Mouse (Mus musculus) forebrain, postnatal 0 days (tissue): ENCODE results near the gene Cntfr. TPM values are rescaled to one million over a fixed set of nuclear protein-coding genes. Genes with fewer than 3 reads are reported as not detected.

Source experiments
- ATAC-seq: fragments of 200-750 bp; cut with Nextera tagmentation; 2 replicates; pipeline ENCODE4 v1.8.0; 2017; ENCODE audit warnings: mild to moderate bottlenecking, moderate library complexity
- DNase-seq: peaks from one replicate; pipeline ENCODE4 v3.0.0-alpha.2; 2015
- H3K27ac ChIP-seq: fragments of 300-500 bp; sonication (generic); 2 replicates; pipeline ENCODE4 v1.5.1; 2014; ENCODE audit warnings: low read depth, mild to moderate bottlenecking, antibody characterized with exemption, low read length, moderate library complexity, mixed read lengths
- H3K27me3 ChIP-seq: fragments of 300-500 bp; sonication (generic); 2 replicates; pipeline ENCODE4 v1.6.1; 2014; ENCODE audit warnings: mild to moderate bottlenecking, low read length, mixed read lengths; ENCODE audit not compliant: insufficient read depth
- H3K36me3 ChIP-seq: fragments of 300-500 bp; sonication (generic); 2 replicates; pipeline ENCODE4 v1.6.1; 2014; ENCODE audit warnings: mild to moderate bottlenecking, moderate library complexity; ENCODE audit not compliant: insufficient read depth
- H3K4me1 ChIP-seq: fragments of 300-500 bp; sonication (generic); 2 replicates; pipeline ENCODE4 v1.6.1; 2014; ENCODE audit warnings: antibody characterized with exemption; ENCODE audit not compliant: insufficient read depth
- H3K4me2 ChIP-seq: fragments of 300-500 bp; sonication (generic); 2 replicates; pipeline ENCODE4 v1.6.1; 2014; ENCODE audit warnings: low read depth, mild to moderate bottlenecking, moderate library complexity
- H3K4me3 ChIP-seq: fragments of 300-500 bp; sonication (generic); 2 replicates; pipeline ENCODE4 v1.5.1; 2014; ENCODE audit warnings: low read depth, low read length, mixed read lengths
- H3K9ac ChIP-seq: fragments of 300-500 bp; sonication (generic); 2 replicates; pipeline ENCODE4 v1.6.1; 2014; ENCODE audit warnings: mild to moderate bottlenecking
- H3K9me3 ChIP-seq: fragments of 300-500 bp; sonication (generic); 2 replicates; pipeline ENCODE4 v1.6.1; 2016; ENCODE audit warnings: low read length
- CTCF ChIP-seq: sonication (generic); IDR thresholded peaks from 2 replicates; pipeline ENCODE4 v1.5.1; 2016; ENCODE audit warnings: antibody characterized with exemption, control low read depth, low read depth
- WGBS: fragments of 180-500 bp; shearing (Covaris S2); extraction: QIAGEN DNeasy Blood & Tissue Kit; methylation state at CpG from one replicate; pipeline ENCODE4 v1.1.7; 2014; 5-methylcytosine and 5-hydroxymethylcytosine counted together
- polyA plus RNA-seq: library from polyadenylated mRNA; unstranded; fragments of >200 nt; fragmentation: Nextera tagmentation; extraction: Ambion mirVana; gene quantifications from 2 replicates; pipeline ENCODE4 v1.2.1, GENCODE M21; 2015
- total RNA-seq: library from RNA; depleted of rRNA; stranded (reverse); fragments of >200 nt; gene quantifications from 2 replicates; pipeline ENCODE4 v1.2.3, GENCODE M21; 2014

Gene Cntfr
- total and polyA plus RNA-seq, 2 experiments from 2014 or later: 14.2 to 25.9 TPM

- Histone ChIP-seq H3K4me1 (peaks cover 11% of the 10 kb centered on the region), H3K27me3 (no peaks in the 10 kb centered on the region), H3K27ac (no peak overlapping the region; the same call in 1 of the 2 replicates), H3K36me3 (peaks cover 41% of the 10 kb centered on the region), H3K9me3 (no peaks in the 10 kb centered on the region), H3K9ac (no peak overlapping the region), H3K4me2 (no peak overlapping the region), H3K4me3 (no peak overlapping the region)
- WGBS: 79% methylated on average over 5 of the region's 5 CpGs
- TF ChIP-seq CTCF: peak; percentile 76
- DNase-seq (peak; percentile 63), ATAC-seq (0 out of 2 replicates have a peak, but pooled peaks have one; percentile 38)
Observed at GRCm38 (mm10) chr4:41715596-41715995, 18.7 kb upstream of the Cntfr start.

- ATAC-seq: no peak
Observed at GRCm38 (mm10) chr4:41715082-41715481, 18.2 kb upstream of the Cntfr start.

GRCm38 (mm10) chr4:41714276-41714675, 17.4 kb upstream of the Cntfr start:
- H3K9me3 ChIP-seq: no peaks in the 10 kb centered on the region
- peaks cover 30% of the 10 kb centered on the region for H3K36me3 ChIP-seq
- peak; percentile 91 for TF ChIP-seq CTCF
- WGBS: 10% methylated on average over 8 of the region's 8 CpGs
- peak; percentile 61 for ATAC-seq
- H3K27ac ChIP-seq: no peak overlapping the region; the same call in 1 of the 2 replicates
- H3K4me3 ChIP-seq: peak overlapping the region; percentile 57; the same call in 1 of the 2 replicates
- no peaks in the 10 kb centered on the region for H3K27me3 ChIP-seq
- H3K9ac ChIP-seq: no peak overlapping the region
- H3K4me2 ChIP-seq: peak overlapping the region; percentile 91
- DNase-seq: peak; percentile 88
- peaks cover 11% of the 10 kb centered on the region for H3K4me1 ChIP-seq

More at GRCm38 (mm10) chr4:41715082-41715481, 18.2 kb upstream of the Cntfr start:
- TF ChIP-seq CTCF: no peak
- Histone ChIP-seq H3K27me3 (no peaks in the 10 kb centered on the region), H3K9me3 (no peaks in the 10 kb centered on the region), H3K36me3 (peaks cover 36% of the 10 kb centered on the region), H3K27ac (no peak overlapping the region; the same call in 1 of the 2 replicates), H3K4me2 (no peak overlapping the region), H3K9ac (no peak overlapping the region), H3K4me1 (peaks cover 11% of the 10 kb centered on the region), H3K4me3 (no peak overlapping the region)
- WGBS: 74% methylated on average over 8 of the region's 8 CpGs
- DNase-seq: no peak

GRCm38 (mm10) chr4:41713197-41714067, 16.5 kb upstream of the Cntfr start, which contains the start of gene Rpp25l:
Gene Rpp25l, minus strand, starts transcription at chr4:41713534.
- peak within 1 kb of the TSS; percentile 91 for H3K4me2 ChIP-seq
- peak; percentile 44 for TF ChIP-seq CTCF
- WGBS: under 1% methylated on average over 61 of the region's 61 CpGs
- H3K9me3 ChIP-seq: no peaks in the 10 kb centered on the region
- peaks cover 11% of the 10 kb centered on the region for H3K4me1 ChIP-seq
- DNase-seq: peak; percentile 90
- ATAC-seq: peak; percentile 73
- H3K27me3 ChIP-seq: no peaks in the 10 kb centered on the region
- peaks cover 22% of the 10 kb centered on the region for H3K36me3 ChIP-seq
- H3K27ac ChIP-seq: peak within 1 kb of the TSS; percentile 82
- H3K4me3 ChIP-seq: peak within 1 kb of the TSS; percentile 57
- peak within 1 kb of the TSS; percentile 77 for H3K9ac ChIP-seq

- TF ChIP-seq CTCF: no peak
- Histone ChIP-seq H3K27me3 (no peaks in the 10 kb centered on the region), H3K4me3 (peak overlapping the region; percentile 57), H3K9ac (peak overlapping the region; percentile 77), H3K36me3 (peaks cover 13% of the 10 kb centered on the region; the same call in 1 of the 2 replicates), H3K27ac (peak overlapping the region; percentile 82), H3K9me3 (no peaks in the 10 kb centered on the region), H3K4me2 (peak overlapping the region; percentile 91), H3K4me1 (peaks cover 14% of the 10 kb centered on the region)
- WGBS: 33% methylated on average over 31 of the region's 31 CpGs
- ATAC-seq (peak; percentile 14; the same call in 1 of the 2 replicates), DNase-seq (no peak)
Observed at GRCm38 (mm10) chr4:41712421-41713196, 15.7 kb upstream of the Cntfr start.

GRCm38 (mm10) chr4:41711705-41712375, 15.0 kb upstream of the Cntfr start:
- Histone ChIP-seq H3K9me3 (no peaks in the 10 kb centered on the region), H3K9ac (peak overlapping the region; percentile 77), H3K36me3 (peaks cover 6% of the 10 kb centered on the region; the same call in 1 of the 2 replicates), H3K4me2 (peak overlapping the region; percentile 91), H3K27ac (no peak overlapping the region), H3K4me3 (peak overlapping the region; percentile 57), H3K27me3 (no peaks in the 10 kb centered on the region), H3K4me1 (peaks cover 22% of the 10 kb centered on the region)
- DNase-seq (no peak), ATAC-seq (no peak)
- TF ChIP-seq CTCF: no peak
- WGBS: 53% methylated on average over 16 of the region's 16 CpGs
